Mouse (Mus musculus) small intestine, adult 2 months (tissue): ENCODE data around the gene Itgav. TPM values are rescaled to one million over a fixed set of nuclear protein-coding genes. Genes with fewer than 3 reads are reported as not detected.
"Not testable (repeated sequence)": the region's sequence is repeated elsewhere in the genome, so short reads cannot be mapped to it uniquely, and the experiment has no call there.

ENCODE experiments used
- H3K27ac ChIP-seq: fragments of 200-500 bp; 2 replicates; pipeline ENCODE4 v1.5.1; 2012; ENCODE audit warnings: low read depth, low read length, control low read depth, inconsistent platforms; ENCODE audit not compliant: insufficient read depth
- H3K27me3 ChIP-seq: fragments of 200-500 bp; 2 replicates; pipeline ENCODE4 v1.6.1; 2012; ENCODE audit warnings: mild to moderate bottlenecking, moderate library complexity, low read length, inconsistent platforms; ENCODE audit not compliant: control insufficient read depth, insufficient read depth
- H3K36me3 ChIP-seq: fragments of 200-500 bp; 2 replicates; pipeline ENCODE4 v1.6.1; 2012; ENCODE audit warnings: mild to moderate bottlenecking, low read length, control low read depth, inconsistent platforms; ENCODE audit not compliant: control insufficient read depth, insufficient read depth
- H3K4me1 ChIP-seq: fragments of 200-500 bp; 2 replicates; pipeline ENCODE4 v1.6.1; 2012; ENCODE audit warnings: low read length, inconsistent platforms, mixed read lengths; ENCODE audit not compliant: control insufficient read depth, insufficient read depth, insufficient read length
- H3K4me3 ChIP-seq: fragments of 200-500 bp; 2 replicates; pipeline ENCODE4 v1.5.1; 2012; ENCODE audit warnings: low read depth, mild to moderate bottlenecking, control low read depth, inconsistent platforms, low read length, moderate library complexity
- CTCF ChIP-seq: fragments of 200-500 bp; IDR thresholded peaks from 2 replicates; pipeline ENCODE4 v1.5.1; 2012; ENCODE audit warnings: low read depth, mild to moderate bottlenecking, control low read depth, inconsistent platforms, low read length, moderate library complexity, mixed read lengths; ENCODE audit not compliant: insufficient replicate concordance, insufficient read length; ENCODE audit errors: extremely low read depth
- POLR2A ChIP-seq: fragments of 200-500 bp; IDR thresholded peaks from 2 replicates; pipeline ENCODE4 v1.6.1; 2012; ENCODE audit warnings: low read depth, mild to moderate bottlenecking, control low read depth, inconsistent platforms, low read length, moderate library complexity
- WGBS: fragments of 180-500 bp; shearing (Covaris S2); methylation state at CpG from one replicate; pipeline ENCODE4 v1.1.7; 2018; 5-methylcytosine and 5-hydroxymethylcytosine counted together
- polyA plus RNA-seq: library from polyadenylated mRNA; depleted of rRNA; stranded (reverse); fragments of >200 nt; gene quantifications from 2 replicates; pipeline ENCODE4 v1.2.3, GENCODE M21; 2012

The Itgav gene
- polyA plus RNA-seq, 1 experiment = 43.9 TPM

GRCm38 (mm10) chr2:83695345-83696247 lies 28.6 kb upstream of the Itgav start:
- H3K36me3 ChIP-seq = no peaks in the 10 kb centered on the region
- no peak for TF ChIP-seq POLR2A
- no peak for TF ChIP-seq CTCF
- 70% methylated on average over 11 of the region's 11 CpGs for WGBS
- no peaks in the 10 kb centered on the region for H3K4me1 ChIP-seq
- H3K27ac ChIP-seq = no peak overlapping the region
- H3K4me3 ChIP-seq = no peak overlapping the region
- no peaks in the 10 kb centered on the region for H3K27me3 ChIP-seq

GRCm38 (mm10) chr2:83698484-83698883 lies 25.7 kb upstream of the Itgav start:
- no peak overlapping the region for H3K4me3 ChIP-seq
- no peaks in the 10 kb centered on the region for H3K27me3 ChIP-seq
- no peak overlapping the region for H3K27ac ChIP-seq
- 68% methylated on average over 1 of the region's 1 CpGs for WGBS
- H3K4me1 ChIP-seq = no peaks in the 10 kb centered on the region
- no peaks in the 10 kb centered on the region for H3K36me3 ChIP-seq
- TF ChIP-seq POLR2A = no peak
- TF ChIP-seq CTCF = no peak

- 21% methylated on average over 1 of the region's 1 CpGs for WGBS
- no peaks in the 10 kb centered on the region for H3K36me3 ChIP-seq
Measured at GRCm38 (mm10) chr2:83699324-83699723, 24.9 kb upstream of the Itgav start.

GRCm38 (mm10) chr2:83700667-83701066 lies 23.5 kb upstream of the Itgav start:
- Histone ChIP-seq H3K27ac (no peak overlapping the region), H3K36me3 (no peaks in the 10 kb centered on the region), H3K4me3 (no peak overlapping the region), H3K4me1 (no peaks in the 10 kb centered on the region), H3K27me3 (no peaks in the 10 kb centered on the region)
- TF ChIP-seq POLR2A (no peak), CTCF (no peak)
- 54% methylated on average over 4 of the region's 4 CpGs for WGBS

More at GRCm38 (mm10) chr2:83699324-83699723, 24.9 kb upstream of the Itgav start:
- H3K27me3 ChIP-seq = no peaks in the 10 kb centered on the region
- H3K4me3 ChIP-seq = no peak overlapping the region
- no peaks in the 10 kb centered on the region for H3K4me1 ChIP-seq
- TF ChIP-seq POLR2A (no peak), CTCF (no peak)
- no peak overlapping the region for H3K27ac ChIP-seq

- TF ChIP-seq POLR2A = no peak
- Histone ChIP-seq H3K27ac (no peak overlapping the region), H3K4me3 (no peak overlapping the region), H3K27me3 (no peaks in the 10 kb centered on the region), H3K36me3 (no peaks in the 10 kb centered on the region), H3K4me1 (no peaks in the 10 kb centered on the region)
- 90% methylated on average over 7 of the region's 7 CpGs for WGBS
Measured at GRCm38 (mm10) chr2:83702411-83702810, 21.8 kb upstream of the Itgav start.

GRCm38 (mm10) chr2:83705580-83706158 lies 18.5 kb upstream of the Itgav start:
- no peak for TF ChIP-seq POLR2A
- TF ChIP-seq CTCF = no peak
- Histone ChIP-seq H3K4me1 (peaks cover 4% of the 10 kb centered on the region; the same call in 1 of the 2 replicates), H3K4me3 (no peak overlapping the region), H3K27ac (no peak overlapping the region), H3K27me3 (no peaks in the 10 kb centered on the region), H3K36me3 (no peaks in the 10 kb centered on the region)
- WGBS = 71% methylated on average over 9 of the region's 9 CpGs

- no peaks in the 10 kb centered on the region for H3K27me3 ChIP-seq
- no peak overlapping the region for H3K27ac ChIP-seq
- no peaks in the 10 kb centered on the region for H3K36me3 ChIP-seq
- H3K4me3 ChIP-seq = no peak overlapping the region
- H3K4me1 ChIP-seq = peaks cover 4% of the 10 kb centered on the region; the same call in 1 of the 2 replicates
- 24% methylated on average over 11 of the region's 11 CpGs for WGBS
- TF ChIP-seq POLR2A (no peak), CTCF (no peak)
Measured at GRCm38 (mm10) chr2:83709896-83710524, 14.2 kb upstream of the Itgav start.

GRCm38 (mm10) chr2:83713281-83713680 lies 10.9 kb upstream of the Itgav start:
- H3K27ac ChIP-seq, H3K4me3 ChIP-seq, H3K4me1 ChIP-seq, H3K36me3 ChIP-seq, H3K27me3 ChIP-seq: not testable (repeated sequence)
- WGBS = 60% methylated on average over 7 of the region's 7 CpGs
